ENCODE assay signal across 19 mouse cellular contexts in genomic region chr4:56926971-56927370, GRCm38 (mm10).
"Had no signal": no experiment of that assay in that cellular context is flagged by ENCODE, and none has a peak within 500 bp of the region (broad histone marks: within the 10 kb centered on the region; RNA-seq: fewer than 3 reads in every experiment).

No protein-coding gene starts in this region.

- H3K27me3 ChIP-seq: kidney, embryonic 15.5 days; limb, embryonic 12.5 days; limb, embryonic 15.5 days; liver, embryonic 13.5 days; stomach, embryonic 15.5 days had no signal

- H3K4me3 ChIP-seq: kidney, embryonic 15.5 days; limb, embryonic 12.5 days; limb, embryonic 15.5 days; liver, embryonic 13.5 days; stomach, embryonic 15.5 days had no signal

- DNase-seq: kidney, adult 8-10 months; kidney, postnatal 10 days; kidney, postnatal 4 days; left cerebral cortex, postnatal 4 days; liver, embryonic 13.5 days; lung, adult 2 months; lung, postnatal 14 days; lung, postnatal 4 days; midbrain, embryonic 14.5 days; retina, postnatal 1 day; right cerebral cortex, postnatal 25 days; spleen, adult 18-20 months; thymus, adult 2 months; thymus, postnatal 14 days; thymus, postnatal 4 days had no signal

- H3K27ac ChIP-seq: kidney, embryonic 15.5 days; limb, embryonic 12.5 days; limb, embryonic 15.5 days; liver, embryonic 13.5 days; stomach, embryonic 15.5 days had no signal

- H3K4me1 ChIP-seq: kidney, embryonic 15.5 days; limb, embryonic 15.5 days; stomach, embryonic 15.5 days had no signal
